Mouse (Mus musculus) spleen, adult 2 months (tissue): ENCODE measurements around the gene Smad5. TPM values are rescaled to one million over a fixed set of nuclear protein-coding genes. Genes with fewer than 3 reads are reported as not detected.
A peak's percentile ranks its signal among the peaks of the same experiment; 100 is the strongest.

Experiments
- DNase-seq, 2 experiments: peaks; one replicate each; pipeline versions ENCODE4 v3.0.0 to v3.0.0-alpha.2; 2012 to 2021; ENCODE audit warnings: low spot score in 2 of 2, low read depth in 1 of 2
- H3K27ac ChIP-seq: fragments of 200-500 bp; 2 replicates; pipeline ENCODE4 v1.5.1; 2012; ENCODE audit warnings: low read length, inconsistent platforms; ENCODE audit not compliant: insufficient read depth
- H3K27me3 ChIP-seq: fragments of 200-500 bp; 2 replicates; pipeline ENCODE4 v1.6.1; 2012; ENCODE audit warnings: mild to moderate bottlenecking, moderate library complexity, low read length, inconsistent platforms; ENCODE audit not compliant: control insufficient read depth, insufficient read depth
- H3K36me3 ChIP-seq: fragments of 200-500 bp; 2 replicates; pipeline ENCODE4 v1.6.1; 2012; ENCODE audit warnings: mild to moderate bottlenecking, low read length, inconsistent platforms; ENCODE audit not compliant: control insufficient read depth, insufficient read depth
- H3K4me1 ChIP-seq: fragments of 200-500 bp; 2 replicates; pipeline ENCODE4 v1.6.1; 2011; ENCODE audit warnings: inconsistent platforms; ENCODE audit not compliant: control insufficient read depth, insufficient read depth, insufficient read length
- H3K4me3 ChIP-seq: fragments of 200-500 bp; 2 replicates; pipeline ENCODE4 v1.5.1; 2011; ENCODE audit warnings: mild to moderate bottlenecking, inconsistent platforms; ENCODE audit not compliant: insufficient read depth, insufficient read length; ENCODE audit errors: extremely low read depth
- CTCF ChIP-seq: fragments of 200-500 bp; IDR thresholded peaks from 2 replicates; pipeline ENCODE4 v1.5.1; 2011; ENCODE audit warnings: mild to moderate bottlenecking, inconsistent platforms; ENCODE audit not compliant: insufficient read depth, insufficient read length, insufficient replicate concordance; ENCODE audit errors: extremely low read depth
- POLR2A ChIP-seq: fragments of 200-500 bp; IDR thresholded peaks from 2 replicates; pipeline ENCODE4 v1.6.1; 2011; ENCODE audit warnings: low read depth, low read length, inconsistent platforms
- WGBS: fragments of 180-500 bp; shearing (Covaris S2); methylation state at CpG from one replicate; pipeline ENCODE4 v1.1.7; 2018; 5-methylcytosine and 5-hydroxymethylcytosine counted together
- polyA plus RNA-seq: library from polyadenylated mRNA; depleted of rRNA; stranded (reverse); fragments of >200 nt; gene quantifications from 2 replicates; pipeline ENCODE4 v1.2.3, GENCODE M21; 2012; rRNA removed

Gene Smad5
- polyA plus RNA-seq = 10.2 and 12.0 TPM in 2 replicates

DNA sequence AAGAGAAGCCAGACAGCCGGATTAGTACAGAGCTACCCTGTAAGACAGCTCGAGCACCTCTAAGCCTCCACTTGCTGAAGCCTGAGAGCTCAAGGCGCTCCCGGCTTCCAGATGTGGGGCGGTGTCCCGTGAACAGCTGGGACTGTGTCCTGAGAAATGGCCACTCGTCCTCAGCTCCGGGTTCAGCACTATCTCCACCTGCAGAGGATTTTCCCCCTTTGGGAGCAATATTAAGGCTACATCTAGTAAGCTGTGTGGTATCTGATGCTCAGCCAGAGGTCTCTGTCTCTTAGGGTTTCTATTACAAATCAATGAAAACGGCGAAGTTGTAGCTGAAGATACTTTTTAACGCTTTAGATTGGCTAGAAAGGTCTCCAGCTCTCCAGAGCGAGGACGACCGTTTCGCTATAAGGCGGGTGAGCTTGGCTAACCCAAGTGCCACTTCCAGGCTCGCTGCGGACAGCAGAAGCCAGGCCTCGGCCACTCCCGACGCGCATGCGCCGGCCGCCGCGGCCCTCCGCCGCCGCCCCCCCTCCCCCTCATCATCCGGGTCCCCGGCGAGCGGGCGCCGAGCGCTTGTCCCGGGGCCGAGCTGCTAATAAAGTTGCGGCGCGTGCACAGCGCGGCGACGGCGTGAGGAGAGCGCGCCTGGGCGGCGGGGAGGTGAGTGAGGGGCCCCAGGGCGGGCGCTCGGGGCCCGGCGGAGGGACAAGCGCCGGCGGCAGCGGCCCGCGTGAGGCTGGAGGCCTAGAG lies at the start of gene Smad5:
Gene Smad5 (plus strand): TSS at position 542 of the 753 bp plus-strand sequence.
- H3K27me3 ChIP-seq = no peaks in the 10 kb centered on the region
- peaks cover 12% of the 10 kb centered on the region; the same call in 1 of the 2 replicates for H3K4me1 ChIP-seq
- no peak for TF ChIP-seq POLR2A
- H3K4me3 ChIP-seq = peak within 1 kb of the TSS; percentile 93
- H3K27ac ChIP-seq = peak within 1 kb of the TSS; percentile 90
- H3K36me3 ChIP-seq = no peaks in the 10 kb centered on the region
- 10% methylated on average over 62 of the region's 62 CpGs for WGBS
- peak; percentile 56 to 75 for DNase-seq

DNA sequence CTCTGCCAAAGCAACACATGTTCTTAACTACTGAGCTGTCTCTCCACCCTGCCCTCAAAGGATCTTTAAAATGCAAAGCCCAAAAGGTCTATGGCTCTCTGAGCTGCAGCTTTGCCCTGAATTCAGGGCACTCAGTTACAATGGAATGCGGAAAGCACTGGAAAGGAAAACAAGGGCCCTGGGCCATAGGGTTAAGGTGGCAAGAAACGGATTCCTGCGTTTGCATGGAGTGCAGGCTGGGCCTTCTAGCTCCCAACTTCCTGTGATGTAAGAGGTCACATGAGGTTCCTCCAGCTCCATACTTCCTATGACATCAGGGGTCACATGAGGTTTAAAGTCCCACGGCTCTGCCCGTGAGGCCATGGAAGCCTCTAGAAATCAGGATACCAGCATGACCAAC lies 48.6 kb upstream of the Smad5 start:
- Histone ChIP-seq H3K4me3 (no peak overlapping the region), H3K27me3 (no peaks in the 10 kb centered on the region), H3K36me3 (no peaks in the 10 kb centered on the region), H3K4me1 (no peaks in the 10 kb centered on the region; the same call in 1 of the 2 replicates), H3K27ac (no peak overlapping the region)
- TF ChIP-seq POLR2A (no peak), CTCF (no peak)
- no peak for DNase-seq
- 85% methylated on average over 5 of the region's 5 CpGs for WGBS

GRCm38 (mm10) chr13:56657946-56658512 lies 44.8 kb upstream of the Smad5 start:
- H3K27me3 ChIP-seq = no peaks in the 10 kb centered on the region
- peak; percentile 29 to 65 for DNase-seq
- no peak overlapping the region for H3K4me3 ChIP-seq
- no peaks in the 10 kb centered on the region for H3K36me3 ChIP-seq
- H3K27ac ChIP-seq = no peak overlapping the region
- 24% methylated on average over 7 of the region's 7 CpGs for WGBS
- TF ChIP-seq POLR2A (no peak), CTCF (peak; percentile 74; the same call in 1 of the 2 replicates)
- no peaks in the 10 kb centered on the region; the same call in 1 of the 2 replicates for H3K4me1 ChIP-seq

DNA sequence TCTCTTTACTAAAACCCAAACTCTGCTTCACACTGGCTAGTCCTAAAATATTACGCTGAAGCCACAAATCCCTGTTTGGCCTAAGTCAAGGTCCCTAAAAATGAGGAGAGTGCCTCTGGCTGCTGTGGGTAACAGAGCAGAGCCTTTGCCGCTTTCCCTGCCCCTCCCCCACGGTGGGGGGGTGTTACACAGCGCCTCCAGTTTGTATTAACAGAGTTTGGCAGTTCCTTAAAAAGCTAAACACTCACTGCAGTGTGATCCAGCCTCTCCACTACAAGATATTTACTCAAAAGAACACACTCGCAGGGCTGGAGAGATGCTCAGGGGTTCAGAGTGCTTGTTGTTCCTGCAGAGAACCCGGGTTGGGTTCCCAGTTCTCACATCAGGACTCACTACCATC lies 43.9 kb upstream of the Smad5 start:
- Histone ChIP-seq H3K4me1 (no peaks in the 10 kb centered on the region; the same call in 1 of the 2 replicates), H3K4me3 (no peak overlapping the region), H3K27me3 (no peaks in the 10 kb centered on the region), H3K27ac (no peak overlapping the region), H3K36me3 (no peaks in the 10 kb centered on the region)
- WGBS = 68% methylated on average over 6 of the region's 6 CpGs
- TF ChIP-seq CTCF = no peak
- no peak for TF ChIP-seq POLR2A
- no peak for DNase-seq

DNA sequence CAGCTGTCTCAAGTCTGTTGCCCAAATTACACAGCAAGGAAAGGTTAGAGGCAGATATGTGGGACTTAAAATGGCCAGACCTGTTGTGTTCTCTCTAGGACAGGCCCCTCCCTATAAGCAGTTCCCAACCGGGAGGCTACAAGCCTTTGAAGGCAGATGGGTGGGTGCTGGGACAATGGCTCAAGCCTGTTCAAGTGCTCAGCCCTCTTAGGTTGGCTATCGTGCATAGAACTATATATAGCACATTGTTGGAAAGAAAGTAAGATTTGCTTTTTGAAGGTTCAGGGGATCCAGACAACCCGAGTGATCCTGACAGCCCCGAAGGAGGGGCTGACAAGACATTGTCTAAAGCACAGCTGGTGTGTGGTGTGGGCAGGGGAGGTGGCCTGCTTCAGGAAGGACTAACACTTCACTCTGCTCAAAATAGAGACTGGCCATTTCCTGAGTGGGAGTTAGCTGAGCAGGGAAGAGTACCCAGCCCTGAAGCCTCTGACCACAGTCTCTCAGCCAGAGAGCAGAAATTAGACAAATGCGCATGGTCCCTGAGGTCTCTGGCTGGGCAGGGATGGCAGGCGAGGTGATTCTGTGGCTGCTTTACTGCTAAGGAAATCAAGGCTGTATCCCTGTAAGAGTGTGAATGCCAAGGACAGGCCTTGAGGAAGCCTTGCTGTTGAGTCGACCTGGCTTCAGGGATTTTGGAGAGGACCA lies 40.7 kb upstream of the Smad5 start:
- TF ChIP-seq CTCF (no peak), POLR2A (no peak)
- Histone ChIP-seq H3K27me3 (no peaks in the 10 kb centered on the region), H3K27ac (no peak overlapping the region), H3K4me1 (no peaks in the 10 kb centered on the region; the same call in 1 of the 2 replicates), H3K36me3 (no peaks in the 10 kb centered on the region), H3K4me3 (no peak overlapping the region)
- WGBS = 39% methylated on average over 7 of the region's 7 CpGs
- DNase-seq = no peak

GRCm38 (mm10) chr13:56664256-56665170 lies 38.3 kb upstream of the Smad5 start:
- Histone ChIP-seq H3K36me3 (no peaks in the 10 kb centered on the region), H3K27ac (no peak overlapping the region), H3K27me3 (no peaks in the 10 kb centered on the region), H3K4me3 (no peak overlapping the region), H3K4me1 (no peaks in the 10 kb centered on the region; the same call in 1 of the 2 replicates)
- no peak for DNase-seq
- TF ChIP-seq POLR2A = no peak
- TF ChIP-seq CTCF = no peak
- WGBS = 66% methylated on average over 17 of the region's 17 CpGs
